Mouse (Mus musculus) CH12.LX (cell line): Measurements from ENCODE around the gene Nanog. TPM values are rescaled to one million over a fixed set of nuclear protein-coding genes. Genes with fewer than 3 reads are reported as not detected.
"Not testable (repeated sequence)": the region's sequence is repeated elsewhere in the genome, so short reads cannot be mapped to it uniquely, and the experiment has no call there.

Source experiments
- DNase-seq: peaks from one replicate; pipeline ENCODE4 v3.0.0-alpha.2; 2013; ENCODE audit errors: extremely low read depth
- H3K27ac ChIP-seq: 2 replicates; pipeline ENCODE4 v1.5.1; 2012; ENCODE audit warnings: low read depth, mild to moderate bottlenecking, control low read depth, moderate library complexity; ENCODE audit not compliant: insufficient read depth
- H3K27me3 ChIP-seq: replicated peaks from 2 replicates; pipeline ENCODE3; 2012; ENCODE audit warnings: inconsistent platforms
- H3K36me3 ChIP-seq, 2 experiments: replicated peaks in 1 of 2; 2 replicates each; pipeline versions ENCODE3 to v1.6.1; 2012; ENCODE audit warnings: inconsistent platforms in 1 of 2, low read length in 1 of 2, mild to moderate bottlenecking in 1 of 2, mixed read lengths in 1 of 2, moderate library complexity in 1 of 2; ENCODE audit not compliant: control insufficient read depth in 1 of 2, insufficient read depth in 1 of 2
- H3K4me1 ChIP-seq, 2 experiments: 2 replicates each; pipeline ENCODE4 v1.6.1; 2012; ENCODE audit warnings: inconsistent platforms in 1 of 2, moderate library complexity in 1 of 2; ENCODE audit not compliant: insufficient read depth in 2 of 2, control insufficient read depth in 1 of 2
- H3K4me2 ChIP-seq: 2 replicates; pipeline ENCODE4 v1.6.1; 2012; ENCODE audit warnings: low read depth, mild to moderate bottlenecking, control low read depth; ENCODE audit not compliant: poor library complexity, insufficient read depth, severe bottlenecking
- H3K4me3 ChIP-seq, 3 experiments: fragments of 150-350 bp in 1 of 3; sonication (generic) in 1 of 3; replicated peaks in 1 of 3; 2 replicates each; pipeline versions ENCODE3 to v1.5.1; 2011 to 2012; ENCODE audit warnings: low read depth in 2 of 3, low read length in 2 of 3, mild to moderate bottlenecking in 2 of 3, moderate library complexity in 2 of 3, control low read depth in 1 of 3, improper control_type of control experiment in 1 of 3, inconsistent platforms in 1 of 3, mixed read lengths in 1 of 3; ENCODE audit not compliant: poor library complexity in 1 of 3
- H3K79me2 ChIP-seq: replicated peaks from 2 replicates; pipeline ENCODE4 v1.6.1; 2012; ENCODE audit warnings: mild to moderate bottlenecking, moderate library complexity; ENCODE audit not compliant: control insufficient read depth, poor library complexity, insufficient read depth, severe bottlenecking; ENCODE audit errors: extremely low read depth
- H3K9ac ChIP-seq: 2 replicates; pipeline ENCODE4 v1.6.1; 2012; ENCODE audit warnings: low read depth, mild to moderate bottlenecking, control low read depth, moderate library complexity; ENCODE audit not compliant: insufficient read depth
- H3K9me3 ChIP-seq: replicated peaks from 2 replicates; pipeline ENCODE3; 2012; ENCODE audit warnings: low read length, inconsistent platforms, mixed read lengths
- CHD1 ChIP-seq: IDR thresholded peaks from 2 replicates; pipeline ENCODE4 v1.6.1; 2012; ENCODE audit warnings: low read depth, low read length, improper control_type of control experiment, inconsistent platforms
- CTCF ChIP-seq, 2 experiments: IDR thresholded peaks in 1 of 2; conservative IDR thresholded peaks in 1 of 2; 2 replicates each; pipeline ENCODE4 v1.5.1; 2011 to 2012; ENCODE audit warnings: low read depth in 2 of 2, low read length in 2 of 2, improper control_type of control experiment in 1 of 2, inconsistent platforms in 1 of 2, mild to moderate bottlenecking in 1 of 2, moderate library complexity in 1 of 2
- E2F4 ChIP-seq: IDR thresholded peaks from 2 replicates; pipeline ENCODE4 v1.6.1; 2011; ENCODE audit warnings: low read depth, low read length, improper control_type of control experiment; ENCODE audit not compliant: insufficient replicate concordance
- JUN ChIP-seq: IDR thresholded peaks from 2 replicates; pipeline ENCODE4 v1.6.1; 2011; ENCODE audit warnings: low read depth, mild to moderate bottlenecking, low read length, improper control_type of control experiment, moderate library complexity; ENCODE audit not compliant: insufficient read depth
- MAFK ChIP-seq: IDR thresholded peaks from 2 replicates; pipeline ENCODE4 v1.6.1; 2011; ENCODE audit warnings: low read length, improper control_type of control experiment; ENCODE audit not compliant: insufficient replicate concordance
- MEF2A ChIP-seq: IDR thresholded peaks from 2 replicates; pipeline ENCODE4 v1.6.1; 2014; ENCODE audit warnings: low read depth, mild to moderate bottlenecking, inconsistent platforms, low read length, improper control_type of control experiment, borderline replicate concordance
- MYC ChIP-seq: IDR thresholded peaks from 2 replicates; pipeline ENCODE4 v1.6.1; 2011; ENCODE audit warnings: low read depth, mild to moderate bottlenecking, improper control_type of control experiment, low read length
- NELFE ChIP-seq: IDR thresholded peaks from 2 replicates; pipeline ENCODE4 v1.6.1; 2011; ENCODE audit warnings: low read depth, low read length, improper control_type of control experiment
- TCF12 ChIP-seq: IDR thresholded peaks from 2 replicates; pipeline ENCODE4 v1.6.1; 2014; ENCODE audit warnings: low read depth, mild to moderate bottlenecking, inconsistent platforms, low read length, improper control_type of control experiment
- UBTF ChIP-seq: IDR thresholded peaks from 2 replicates; pipeline ENCODE4 v1.6.1; 2012; ENCODE audit warnings: low read depth, mild to moderate bottlenecking, inconsistent platforms, low read length, improper control_type of control experiment, moderate library complexity
- ZNF384 ChIP-seq: IDR thresholded peaks from 2 replicates; pipeline ENCODE4 v1.6.1; 2012; ENCODE audit warnings: low read depth, low read length, improper control_type of control experiment, inconsistent platforms
- dilution Hi-C: fragments of 300-500 bp; cut with MboI; formaldehyde crosslinking; loops from 2 replicates; pipeline ENCODE4 v1.14.3; 2020; ENCODE audit warnings: low sequenced_read_pairs; ENCODE audit not compliant: extremely low pct_unique_long_range_greater_than_20kb, extremely low pct_ligation_motif_present
- in situ Hi-C: fragments of 300-500 bp; cut with MboI; formaldehyde crosslinking; loops from 3 replicates; pipeline ENCODE4 v1.14.3; 2019; ENCODE audit warnings: low sequenced_read_pairs, low pct_ligation_motif_present, low pct_unique_long_range_greater_than_20kb, mixed read lengths
- polyA plus RNA-seq: library from polyadenylated mRNA; unstranded; fragments of >175 nt; gene quantifications from 2 replicates; pipeline ENCODE4 v1.2.1, GENCODE M21; 2012; ENCODE audit warnings: low read depth; ENCODE audit not compliant: insufficient read length
- total RNA-seq, 2 experiments: library from RNA; depleted of rRNA; stranded (reverse); fragments of 300-350 nt in 1 of 2; fragments of >200 nt in 1 of 2; gene quantifications; 2 replicates each; pipeline ENCODE4 v1.2.3; 2012 to 2014

Gene Nanog
- total and polyA plus RNA-seq, 3 experiments, result 0.27 TPM; not detected in 2

DNA sequence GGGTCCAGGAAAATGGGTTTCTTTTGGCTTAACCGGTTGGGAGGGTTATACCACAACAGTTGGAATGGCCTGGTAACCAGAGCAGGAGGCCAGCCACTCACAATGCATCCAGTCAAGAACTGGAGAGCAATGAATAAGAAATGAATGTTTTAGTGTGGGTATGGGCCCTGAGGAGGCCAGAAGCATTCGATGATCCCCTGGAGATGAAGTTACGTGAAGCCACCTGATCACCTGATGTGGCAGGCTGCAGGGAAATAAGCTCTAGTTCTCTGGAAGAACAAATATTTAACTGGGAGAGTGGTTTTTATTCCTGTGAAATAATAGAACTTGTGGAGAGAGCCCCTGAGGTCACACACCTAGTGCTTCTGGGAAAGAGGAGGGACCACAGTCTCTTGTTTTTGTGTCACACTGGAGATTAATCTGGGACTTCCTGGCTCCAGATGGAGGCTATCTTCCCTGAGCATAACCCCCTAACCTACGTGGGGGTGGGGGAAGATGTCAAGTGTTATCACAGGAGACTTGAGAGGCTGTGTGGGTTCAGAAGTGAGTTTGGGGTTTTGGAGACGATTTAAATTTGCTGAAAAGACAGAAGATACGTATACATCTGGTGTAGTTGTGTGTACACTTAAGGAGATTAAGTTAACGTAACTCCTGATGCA lies 7.5 kb downstream of the Nanog start:
- DNase-seq, result no peak
- H3K9me3 ChIP-seq, result no peaks in the 10 kb centered on the region
- no peak overlapping the region for H3K4me2 ChIP-seq
- H3K27me3 ChIP-seq, result no peaks in the 10 kb centered on the region
- in situ Hi-C loops, result no loop called here
- dilution Hi-C loops, result no loop called here
- no peak overlapping the region for H3K27ac ChIP-seq
- H3K79me2 ChIP-seq, result no peaks in the 10 kb centered on the region
- H3K36me3 ChIP-seq, result no peaks in the 10 kb centered on the region
- H3K4me3 ChIP-seq, result no peak overlapping the region
- TF ChIP-seq ZNF384 (no peak), MAFK (no peak), CHD1 (no peak), MYC (no peak)
- H3K4me1 ChIP-seq, result no peaks in the 10 kb centered on the region
- H3K9ac ChIP-seq, result no peak overlapping the region

GRCm38 (mm10) chr6:122715886-122716285 lies 8.6 kb downstream of the Nanog start:
- dilution Hi-C loops, result no loop called here
- Histone ChIP-seq H3K9ac (no peak overlapping the region), H3K27ac (no peak overlapping the region), H3K36me3 (no peaks in the 10 kb centered on the region), H3K27me3 (no peaks in the 10 kb centered on the region), H3K9me3 (no peaks in the 10 kb centered on the region), H3K4me2 (no peak overlapping the region), H3K79me2 (no peaks in the 10 kb centered on the region), H3K4me3 (no peak overlapping the region), H3K4me1 (no peaks in the 10 kb centered on the region)
- TF ChIP-seq UBTF, result no peak
- TF ChIP-seq TCF12, result no peak
- no peak for TF ChIP-seq CTCF (conservative IDR thresholded peaks at IDR 0.05 in 1 of 2, IDR thresholded peaks at IDR 0.05 in 1 of 2; ENCODE audit: low read depth in 2 of 2, low read length in 2 of 2)
- TF ChIP-seq JUN, result no peak
- TF ChIP-seq NELFE, result no peak
- no peak for TF ChIP-seq MEF2A
- TF ChIP-seq E2F4, result no peak
- DNase-seq, result no peak
- in situ Hi-C loops, result no loop called here

- H3K79me2 ChIP-seq, DNase-seq, dilution Hi-C loops: not testable (repeated sequence)
Observed at GRCm38 (mm10) chr6:122718224-122718623, 10.9 kb downstream of the Nanog start.

More at GRCm38 (mm10) chr6:122718224-122718623, 10.9 kb downstream of the Nanog start:
- H3K4me2 ChIP-seq, H3K27ac ChIP-seq, H3K36me3 ChIP-seq, H3K9ac ChIP-seq, H3K9me3 ChIP-seq, in situ Hi-C loops, H3K4me1 ChIP-seq, H3K27me3 ChIP-seq, H3K4me3 ChIP-seq: not testable (repeated sequence)
